Mouse (Mus musculus) kidney, adult 9 months (tissue): Measurements from ENCODE around the gene Ube2z.

ENCODE experiments used
- DNase-seq: peaks from one replicate; pipeline ENCODE4 v3.0.0; 2022

The Ube2z gene

DNA sequence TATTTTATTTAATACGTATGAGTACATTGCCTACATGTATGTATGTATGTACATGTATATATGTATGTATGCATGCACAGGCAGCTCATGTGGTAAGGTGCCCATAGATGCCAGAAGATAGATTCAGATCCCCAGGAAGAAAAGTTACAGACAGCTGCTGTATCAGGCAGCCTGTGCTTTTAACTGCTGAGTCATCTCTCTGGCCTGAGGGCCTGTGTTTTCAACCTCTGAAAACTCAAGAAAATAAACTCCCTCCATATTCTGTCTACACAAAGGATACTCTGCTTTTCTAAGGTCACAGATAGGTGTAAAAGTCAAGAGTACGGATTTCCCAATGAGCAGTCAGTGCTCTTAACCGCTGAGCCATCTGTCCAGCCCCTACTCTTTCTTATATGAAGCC is 14.3 kb downstream of the Ube2z start:
- no peak for DNase-seq

- DNase-seq: no peak
Observed at GRCm38 (mm10) chr11:96049939-96050338, 15.2 kb downstream of the Ube2z start.

DNA sequence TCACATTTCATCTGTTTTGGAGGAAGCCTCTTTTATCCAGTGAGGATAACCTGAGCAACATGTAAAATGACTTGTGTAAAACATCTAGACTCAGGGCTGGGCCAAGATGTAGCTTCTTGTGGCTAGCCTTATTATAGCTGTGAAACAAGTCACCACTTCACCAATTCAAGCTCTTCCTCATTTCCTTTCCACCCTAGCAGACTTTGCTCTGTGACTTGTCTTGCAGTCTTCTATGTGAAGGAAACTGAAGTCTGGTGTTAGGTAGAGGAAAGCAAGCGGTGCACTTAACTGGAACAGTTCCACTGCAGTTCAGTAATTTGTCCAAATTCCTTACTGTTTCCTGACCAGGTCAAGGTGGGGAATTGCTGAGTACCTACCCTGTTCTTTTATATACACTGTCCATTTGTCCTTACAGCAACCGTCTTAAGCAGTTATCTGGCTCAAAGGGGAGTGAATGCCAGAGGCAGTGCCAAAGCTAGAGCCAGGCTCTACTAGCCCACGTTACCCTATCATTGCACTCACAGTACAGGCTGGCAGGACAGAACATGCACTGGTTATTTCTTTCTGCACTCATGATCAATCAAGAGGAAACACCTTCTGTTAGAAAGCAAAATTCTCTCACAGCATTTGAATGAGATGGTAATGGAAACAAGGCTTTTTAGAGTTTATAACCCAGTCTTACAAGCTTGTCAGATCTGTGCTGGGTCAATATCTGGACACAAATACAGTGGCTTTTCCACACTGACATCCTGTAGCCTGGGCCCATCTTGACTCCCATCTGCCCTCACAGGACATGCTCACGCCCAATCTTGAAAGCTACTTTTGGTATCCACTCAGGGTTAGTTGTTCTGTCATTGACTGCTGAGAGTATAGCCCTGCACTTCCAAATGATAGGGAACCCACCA is 17.5 kb downstream of the Ube2z start:
- no peak for DNase-seq

DNA sequence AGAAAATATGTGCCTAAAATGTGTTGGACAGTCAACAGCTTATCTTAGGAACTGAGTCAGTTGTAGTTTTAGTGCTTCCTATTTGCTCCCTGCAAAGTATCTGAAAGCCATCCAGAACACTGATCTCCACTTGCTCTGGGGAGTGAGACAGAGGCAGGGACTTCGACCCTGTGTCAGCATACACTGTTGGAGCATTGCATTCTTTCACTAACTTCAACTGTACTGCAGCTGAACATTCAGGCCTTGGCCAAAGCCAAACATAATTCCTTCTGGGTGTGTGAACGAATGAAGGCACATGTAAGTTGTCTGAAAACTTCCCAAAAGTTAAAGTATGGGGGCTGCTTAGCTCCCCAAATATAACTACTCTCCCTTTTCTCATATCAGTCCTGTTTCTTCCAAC is 18.4 kb downstream of the Ube2z start:
- DNase-seq: no peak

DNA sequence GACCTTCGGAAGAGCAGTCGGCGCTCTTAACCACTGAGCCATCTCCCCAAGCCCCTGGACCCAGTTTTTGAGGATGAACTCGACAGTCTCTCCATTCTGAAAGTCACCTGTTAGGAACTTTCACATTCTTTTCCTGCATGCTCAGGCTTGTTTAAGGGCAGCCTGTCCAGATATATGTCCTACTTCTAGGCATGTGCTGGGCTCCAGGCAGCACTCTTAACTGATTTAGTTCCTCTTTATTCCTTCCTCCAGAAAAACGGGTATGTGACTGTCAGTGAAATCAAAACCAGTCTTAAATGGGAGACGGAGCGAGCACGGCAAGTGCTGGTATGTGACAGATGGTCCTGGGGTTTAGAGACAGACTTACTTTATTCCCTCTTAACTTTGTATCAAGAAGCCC is 19.2 kb downstream of the Ube2z start:
- DNase-seq: no peak

GRCm38 (mm10) chr11:96044803-96045567 is 20.2 kb downstream of the Ube2z start:
- no peak for DNase-seq

DNA sequence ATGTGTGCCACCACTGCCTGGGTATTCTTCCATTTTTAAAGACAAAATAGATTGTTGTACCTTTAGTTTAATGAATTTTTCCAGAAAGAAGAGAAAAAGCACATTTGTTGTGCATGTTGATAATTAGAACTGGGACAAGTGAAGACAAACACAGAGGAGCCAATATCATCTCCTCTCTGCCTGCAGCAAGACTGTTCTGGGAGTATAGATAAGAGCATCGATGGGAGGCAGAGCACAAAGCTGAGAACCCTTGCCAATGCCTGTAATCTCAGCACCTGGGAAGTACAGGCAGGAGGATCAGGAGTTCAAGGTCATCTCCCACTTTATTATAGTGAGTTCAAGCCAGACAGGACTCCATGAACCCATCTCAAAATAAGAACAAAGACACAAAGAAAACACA is 26.6 kb downstream of the Ube2z start:
- DNase-seq: no peak

DNA sequence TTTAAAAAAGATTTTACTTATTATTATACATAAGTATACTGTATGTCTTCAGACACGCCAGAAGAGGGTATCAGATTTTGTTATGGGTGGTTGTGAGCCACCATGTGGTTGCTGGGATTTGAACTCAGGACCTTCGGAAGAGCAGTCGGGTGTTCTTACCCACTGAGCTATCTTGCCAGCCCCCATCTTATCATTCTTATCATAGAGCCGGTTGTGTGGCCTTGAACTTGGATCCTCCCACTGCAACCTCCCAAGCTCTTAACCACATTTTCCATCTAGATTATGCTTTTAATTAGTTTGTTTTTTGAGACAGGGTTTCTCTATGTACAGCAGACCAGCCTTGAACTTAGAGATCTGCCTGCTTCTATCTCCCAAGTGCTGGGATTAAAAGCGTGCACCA is 27.7 kb downstream of the Ube2z start:
- no peak for DNase-seq

- DNase-seq: no peak
Observed at GRCm38 (mm10) chr11:96035133-96035532, 30.1 kb downstream of the Ube2z start.

DNA sequence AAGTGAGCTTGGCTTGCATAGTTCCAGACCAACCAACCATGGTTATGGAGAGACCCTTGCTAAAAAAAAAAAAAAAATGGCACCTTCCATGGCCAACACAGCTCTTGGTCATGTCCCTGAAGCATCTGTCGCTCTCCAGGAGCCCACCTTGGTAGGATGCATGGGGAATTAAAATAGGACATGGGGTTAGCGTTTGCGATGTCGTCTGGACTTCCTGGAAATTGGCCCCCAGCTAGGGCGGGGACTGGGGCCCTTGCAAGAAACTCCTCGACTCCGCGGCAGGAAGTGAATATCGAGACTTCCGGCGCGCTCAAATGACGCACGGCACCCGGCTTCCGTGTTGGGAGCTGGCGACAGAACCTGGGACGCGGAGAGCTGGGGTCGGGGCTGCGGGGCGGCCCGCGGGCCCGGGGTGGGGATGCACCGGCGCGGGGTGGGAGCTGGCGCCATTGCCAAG is 30.6 kb downstream of the Ube2z start, which contains the start of gene Snf8:
TSS of gene Snf8 (plus strand) at position 290 of the 457 bp plus-strand sequence.
- peak; percentile 95 for DNase-seq

GRCm38 (mm10) chr11:96034116-96034515 is 31.1 kb downstream of the Ube2z start:
- DNase-seq: no peak

DNA sequence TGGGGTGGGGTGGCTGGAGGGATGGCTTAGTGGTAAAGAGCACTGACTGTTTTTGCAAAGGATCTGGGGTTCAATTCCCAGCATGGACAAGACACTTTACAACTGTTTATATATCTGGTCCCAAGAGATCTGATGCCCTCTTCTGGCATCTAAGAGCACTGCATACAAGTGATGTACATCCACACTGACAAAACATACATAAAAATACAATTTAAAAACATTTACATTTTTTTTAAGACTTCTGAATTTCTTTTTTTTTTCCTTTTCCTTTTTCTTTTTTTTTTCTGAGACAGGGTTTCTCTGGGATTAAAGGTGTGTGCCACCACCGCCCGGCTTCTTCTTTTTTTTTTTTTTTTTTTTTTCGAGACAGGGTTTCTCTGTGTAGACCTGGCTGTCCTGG is 31.9 kb downstream of the Ube2z start:
- no peak for DNase-seq

DNA sequence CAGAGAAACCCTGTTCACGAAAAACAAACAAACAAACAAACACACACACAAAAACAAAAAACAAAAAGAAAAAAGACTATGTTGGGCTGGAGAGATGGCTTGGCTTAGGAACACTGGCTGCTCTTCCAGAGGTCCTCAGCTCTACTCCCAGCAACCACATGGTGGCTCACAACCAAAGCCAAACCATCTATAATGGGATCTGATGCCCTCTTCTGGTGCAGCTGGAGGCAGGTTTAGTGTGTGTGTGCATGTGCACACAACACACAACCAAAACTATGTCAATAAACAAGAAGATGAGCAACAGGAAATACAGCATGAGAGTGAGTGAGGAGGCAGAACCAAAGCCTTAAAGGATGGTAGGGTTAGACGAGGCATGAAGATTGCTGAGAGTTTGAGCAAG is 33.5 kb downstream of the Ube2z start:
- DNase-seq: no peak

GRCm38 (mm10) chr11:96030571-96030970 is 34.6 kb downstream of the Ube2z start:
- peak; percentile 85 for DNase-seq

DNA sequence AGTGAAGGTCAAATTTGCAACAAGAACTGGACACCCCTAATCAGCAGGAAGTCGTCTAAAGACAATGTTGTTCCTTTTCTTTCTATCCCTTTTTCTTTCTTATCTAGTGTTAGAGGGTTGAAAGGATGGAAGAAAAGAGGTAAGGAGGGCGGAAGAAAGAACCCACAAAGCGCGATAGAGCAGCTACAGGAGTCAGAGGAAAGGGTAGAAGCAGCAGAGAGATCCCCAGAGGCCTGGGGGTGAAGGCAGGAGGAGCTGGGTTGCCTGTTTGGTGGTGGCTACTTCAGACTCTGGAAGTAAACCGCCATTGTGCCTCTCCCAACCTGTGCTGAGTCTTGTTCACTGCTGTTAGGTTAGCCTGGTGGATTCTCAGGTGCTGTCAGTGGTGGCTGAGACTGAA is 37.1 kb downstream of the Ube2z start:
- no peak for DNase-seq

DNA sequence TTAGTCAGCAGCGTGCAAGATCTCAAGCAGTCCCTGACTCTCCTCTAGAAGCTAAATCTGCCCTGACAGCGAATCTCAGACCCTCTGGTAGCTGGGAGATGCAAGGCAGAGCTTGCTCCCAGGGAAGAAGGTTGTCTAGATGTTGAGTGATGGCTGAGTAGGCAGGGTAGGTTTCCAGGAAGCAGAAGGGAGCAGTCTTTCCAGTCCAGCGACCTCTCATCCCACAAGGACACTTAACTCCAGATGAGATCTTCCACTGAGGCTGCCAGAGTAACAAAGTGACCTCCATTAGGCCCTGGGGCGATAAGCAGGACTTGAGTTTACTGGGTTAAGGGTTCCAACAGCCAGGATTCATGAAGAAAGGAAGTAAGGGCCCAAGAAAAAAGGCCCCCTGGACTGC is 44.6 kb downstream of the Ube2z start:
- no peak for DNase-seq

- no peak for DNase-seq
Observed at GRCm38 (mm10) chr11:96017941-96018351, 47.2 kb downstream of the Ube2z start.

DNA sequence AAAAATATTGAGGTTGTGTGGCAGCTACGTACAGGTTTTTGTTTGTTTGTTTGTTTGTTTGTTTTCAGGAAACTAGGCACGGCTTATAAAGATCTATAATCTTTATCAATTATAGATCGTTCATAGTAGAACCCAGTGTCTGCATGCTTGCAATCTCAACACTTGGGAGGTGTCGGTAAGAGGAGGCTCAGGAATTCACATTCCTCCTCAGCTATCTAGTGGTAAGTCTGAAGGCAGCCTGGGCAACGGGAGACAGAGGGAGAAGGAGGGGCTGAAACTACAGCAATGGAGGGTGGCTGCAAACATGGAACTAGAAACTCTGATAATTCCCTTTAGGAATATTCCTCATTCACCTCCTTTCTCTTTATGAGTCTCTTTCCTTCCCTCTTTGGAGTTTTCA is 49.8 kb downstream of the Ube2z start:
- DNase-seq: no peak

- no peak for DNase-seq
Observed at GRCm38 (mm10) chr11:96011982-96012381, 53.2 kb downstream of the Ube2z start.

GRCm38 (mm10) chr11:96008827-96009226 is 56.4 kb downstream of the Ube2z start:
- DNase-seq: no peak

DNA sequence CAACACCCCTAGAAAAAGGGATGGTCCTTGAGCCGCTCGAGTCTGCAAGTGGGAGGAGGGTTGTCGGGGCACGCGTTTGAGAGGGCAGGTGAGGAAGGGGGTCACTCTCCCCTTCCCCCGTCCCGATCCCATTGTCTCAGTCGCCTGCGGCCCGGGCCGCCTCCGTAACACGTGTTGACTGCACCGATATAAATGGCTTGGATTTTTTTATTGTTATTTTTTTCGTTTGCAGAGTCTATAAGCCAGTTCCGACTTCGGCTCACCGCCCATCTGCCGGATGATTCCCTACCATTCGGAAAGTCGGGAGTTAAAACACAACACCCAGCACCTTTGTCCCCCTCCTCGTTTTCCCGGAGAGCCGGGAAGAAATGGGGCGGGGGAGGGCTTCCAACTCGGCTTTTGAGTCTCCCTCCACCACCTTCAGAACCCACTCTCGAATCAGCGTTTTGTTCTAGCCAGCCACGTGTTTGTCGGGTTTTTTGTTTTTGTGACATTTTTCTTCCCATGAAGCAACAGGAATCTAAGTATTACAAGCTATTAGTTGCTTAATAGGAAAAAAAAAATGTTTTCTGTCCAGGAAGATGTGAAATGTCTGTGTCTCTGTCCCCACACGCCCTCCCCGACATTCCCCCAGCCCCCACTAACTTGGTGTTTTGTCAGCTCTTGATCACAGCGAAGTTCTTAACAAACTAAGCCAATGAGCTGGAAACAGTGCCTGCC is 57.5 kb downstream of the Ube2z start:
- no peak for DNase-seq

- no peak for DNase-seq
Observed at GRCm38 (mm10) chr11:96006852-96007515, 58.2 kb downstream of the Ube2z start.

- DNase-seq: no peak
Observed at GRCm38 (mm10) chr11:96006367-96006851, 58.8 kb downstream of the Ube2z start.
